Mouse (Mus musculus): ENCODE results near the gene Gm20696.

The Gm20696 gene

DNA sequence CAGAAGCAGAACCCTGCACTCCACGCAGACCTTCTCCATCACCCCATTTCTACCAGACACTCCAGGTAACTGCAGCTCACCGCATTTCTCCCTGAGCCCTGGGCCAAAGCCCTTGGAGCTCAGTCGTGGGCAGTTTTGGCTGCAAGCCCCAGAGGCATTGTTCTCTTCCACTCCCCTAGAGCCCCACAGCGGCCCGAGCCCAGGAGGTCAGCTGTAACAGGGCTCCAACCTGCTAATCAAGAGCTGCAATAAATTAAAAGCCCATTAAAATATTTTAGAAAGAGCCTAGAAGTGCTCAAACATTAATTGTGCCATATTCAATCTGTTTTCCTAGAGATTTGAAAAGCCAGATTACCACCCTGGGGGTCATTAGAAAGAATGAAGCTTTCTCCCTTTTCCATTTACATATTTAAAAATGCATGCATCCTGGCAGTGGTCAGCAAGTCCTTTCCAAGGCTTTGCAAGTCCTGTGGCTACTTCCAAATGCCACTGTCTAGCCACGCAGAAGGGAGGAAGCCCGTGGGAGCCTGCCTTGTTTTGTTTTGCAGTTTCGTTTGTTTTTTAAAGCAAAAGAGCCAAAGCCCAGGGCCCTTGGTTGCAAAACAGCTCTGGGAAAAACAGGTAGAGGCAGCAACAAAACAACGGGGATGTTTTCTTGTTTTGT lies 227.3 kb downstream of the Gm20696 start:
- no peak for DNase-seq (ENCODE audit: low spot score)

DNA sequence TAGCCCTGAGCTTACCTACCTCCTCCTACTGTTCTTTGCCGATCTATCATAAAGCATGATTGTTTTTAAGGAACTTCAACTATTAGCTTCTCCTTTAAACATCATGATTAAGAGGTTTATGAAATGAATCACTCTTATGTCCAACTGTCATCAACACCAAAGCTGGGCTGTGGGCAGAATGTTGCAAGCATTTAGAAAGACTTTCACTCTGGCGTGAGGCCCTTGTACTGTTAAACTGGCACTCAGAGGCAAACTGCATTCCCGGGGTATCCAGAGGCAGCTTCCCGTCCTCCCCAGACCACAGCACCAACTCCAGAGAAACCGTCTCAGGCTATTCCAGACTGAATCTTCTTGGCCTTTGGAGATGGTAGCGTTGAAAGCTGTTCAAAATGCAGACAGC lies 230.2 kb downstream of the Gm20696 start:
- no peak for DNase-seq (ENCODE audit: low spot score)

DNA sequence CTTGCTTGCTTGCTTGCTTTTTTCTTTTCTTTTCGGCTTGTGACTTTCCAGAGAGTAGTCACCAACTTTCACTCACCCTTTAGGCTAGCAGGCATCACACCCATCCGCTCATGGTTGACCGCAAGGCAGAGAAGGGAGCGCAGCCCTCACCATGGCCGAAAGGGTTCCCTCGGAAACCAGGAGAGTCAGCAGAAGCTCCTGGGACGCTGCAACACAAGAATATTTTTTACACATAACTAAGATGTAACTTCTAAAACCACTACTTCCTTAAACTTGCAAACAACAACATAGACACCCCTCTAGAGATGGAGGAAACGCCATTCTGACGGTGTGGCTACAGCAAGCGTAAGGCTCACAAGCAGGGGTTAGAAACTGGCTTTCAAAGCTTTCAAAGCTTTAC lies 231.5 kb downstream of the Gm20696 start:
- no peak for DNase-seq (ENCODE audit: low spot score)

GRCm38 (mm10) chr6:99433006-99433405 lies 233.6 kb downstream of the Gm20696 start:
- DNase-seq (ENCODE audit: low spot score), result no peak

DNA sequence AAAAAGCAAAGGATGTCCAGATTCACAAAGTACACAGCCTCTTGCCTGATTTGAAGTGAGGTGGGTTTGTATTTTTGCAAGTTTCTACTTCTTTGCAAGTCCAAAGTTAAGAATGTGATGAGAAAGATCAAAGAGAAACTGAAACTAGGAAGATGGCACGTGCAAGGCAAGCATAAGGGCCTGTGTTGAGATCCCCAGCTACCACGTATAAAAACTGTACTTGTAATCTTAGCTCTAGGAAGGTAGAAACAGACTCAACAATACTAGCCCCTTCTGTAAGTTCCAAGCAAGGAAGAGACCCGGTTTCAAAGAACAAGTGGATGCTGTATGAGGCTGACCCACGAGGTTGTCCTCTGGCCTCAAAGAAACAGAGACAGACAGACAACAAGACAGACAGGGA lies 234.7 kb downstream of the Gm20696 start:
- DNase-seq (ENCODE audit: low spot score), result no peak

GRCm38 (mm10) chr6:99430560-99430959 lies 236.0 kb downstream of the Gm20696 start:
- no peak for DNase-seq (ENCODE audit: low spot score)

GRCm38 (mm10) chr6:99429378-99430131 lies 237.0 kb downstream of the Gm20696 start:
- DNase-seq (ENCODE audit: low spot score), result no peak

DNA sequence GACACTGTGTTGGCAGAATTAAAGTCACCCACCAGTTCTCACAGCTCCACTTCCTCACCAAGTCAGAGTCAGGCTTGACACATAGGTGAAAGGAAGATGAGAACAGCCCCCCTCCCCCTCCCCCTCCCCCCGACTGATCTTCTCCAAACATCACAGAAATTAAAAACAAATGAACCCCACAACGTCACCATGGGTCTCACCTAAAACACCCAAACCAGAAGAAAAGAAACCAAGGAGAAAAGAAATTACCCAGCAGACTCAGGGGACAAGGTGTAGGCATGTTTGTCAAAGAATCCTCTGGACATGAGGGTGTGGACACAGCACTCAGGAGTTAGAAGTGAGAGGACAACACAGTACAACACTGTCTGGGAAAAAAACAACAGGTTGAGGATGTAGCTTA lies 237.6 kb downstream of the Gm20696 start:
- no peak for DNase-seq (ENCODE audit: low spot score)

DNA sequence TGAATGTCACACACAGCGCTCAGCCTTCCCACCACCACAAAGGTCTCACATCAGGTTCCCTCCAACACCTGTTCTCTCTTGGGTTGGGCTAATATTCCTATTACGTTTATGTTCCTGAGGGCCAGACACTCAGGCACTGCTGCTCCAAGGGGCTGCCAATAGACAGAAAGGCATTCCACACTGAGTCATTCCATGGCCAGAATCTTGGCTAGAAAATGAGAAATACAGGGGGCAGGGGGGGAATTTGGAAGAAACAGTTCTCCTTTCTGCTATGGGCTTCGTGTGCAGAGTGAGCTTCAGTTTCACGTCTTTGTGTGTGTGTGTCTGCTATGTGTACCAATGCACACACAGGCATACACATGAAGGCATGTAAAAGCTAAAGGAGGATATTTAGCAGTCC lies 239.3 kb downstream of the Gm20696 start:
- no peak for DNase-seq (ENCODE audit: low spot score)

- DNase-seq (ENCODE audit: low spot score), result no peak
Measured at GRCm38 (mm10) chr6:99425044-99425443, 241.6 kb downstream of the Gm20696 start.

DNA sequence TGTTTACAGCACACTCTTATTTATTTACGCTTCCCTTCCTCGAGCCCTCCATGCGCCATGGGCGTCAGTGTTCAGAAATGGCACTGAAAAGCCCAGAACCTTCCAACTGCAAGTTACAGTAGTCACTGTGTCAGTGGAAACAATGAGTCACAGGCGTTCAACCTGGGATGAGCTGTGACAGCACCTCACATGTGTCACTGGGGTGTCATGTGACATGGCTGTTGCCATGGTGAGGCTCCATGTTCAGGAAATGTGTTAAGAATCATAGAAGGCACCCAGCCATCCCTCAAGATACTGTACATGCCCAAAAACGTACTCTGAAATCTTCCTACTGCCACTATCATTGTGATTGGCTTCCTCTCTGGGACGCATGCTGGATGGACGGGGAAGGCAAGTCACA lies 245.9 kb downstream of the Gm20696 start:
- no peak for DNase-seq (ENCODE audit: low spot score)

- DNase-seq (ENCODE audit: low spot score), result no peak
Measured at GRCm38 (mm10) chr6:99412598-99412997, 254.0 kb downstream of the Gm20696 start.

DNA sequence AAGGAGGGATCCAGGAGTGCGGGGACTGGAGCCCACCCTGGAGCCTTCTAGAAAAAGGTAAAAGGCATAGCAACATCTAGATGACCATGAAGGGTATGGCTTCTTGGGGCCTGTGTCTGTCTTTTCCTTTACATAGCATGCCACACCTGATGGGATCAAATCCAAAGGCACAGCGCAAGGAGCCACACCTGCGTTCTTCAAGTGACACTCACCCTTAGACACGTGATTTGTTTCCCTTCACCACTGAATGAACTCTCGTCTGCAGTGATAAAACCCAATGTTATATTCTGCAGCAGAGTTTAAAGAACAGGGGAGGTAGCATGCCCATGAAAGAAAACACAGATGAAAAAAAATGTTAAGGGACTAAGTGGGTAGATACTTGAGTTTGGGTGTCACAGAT lies 257.0 kb downstream of the Gm20696 start:
- DNase-seq (ENCODE audit: low spot score), result no peak

DNA sequence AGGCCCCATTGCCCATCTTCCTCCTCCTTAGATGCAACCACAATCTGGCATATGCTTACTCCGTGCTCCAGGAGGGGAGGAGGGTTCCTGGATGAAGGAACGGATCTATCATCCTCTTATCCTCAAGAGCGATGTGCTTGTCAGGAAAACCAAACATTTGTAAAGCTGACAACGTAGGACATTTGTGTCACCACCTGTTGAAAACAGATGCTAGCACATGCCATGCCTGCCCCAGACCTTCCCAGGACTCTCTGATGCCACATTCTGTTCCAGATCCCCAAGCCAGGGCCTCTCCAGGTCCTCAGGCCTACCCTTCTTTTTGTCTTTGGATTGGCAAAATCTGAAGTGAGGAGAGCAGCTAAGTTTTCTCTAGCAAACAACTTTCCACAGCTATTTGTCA lies 257.7 kb downstream of the Gm20696 start:
- DNase-seq (ENCODE audit: low spot score), result no peak

- no peak for DNase-seq (ENCODE audit: low spot score)
Measured at GRCm38 (mm10) chr6:99403755-99404390, 262.7 kb downstream of the Gm20696 start.

- DNase-seq (ENCODE audit: low spot score), result no peak
Measured at GRCm38 (mm10) chr6:99402941-99403340, 263.7 kb downstream of the Gm20696 start.

DNA sequence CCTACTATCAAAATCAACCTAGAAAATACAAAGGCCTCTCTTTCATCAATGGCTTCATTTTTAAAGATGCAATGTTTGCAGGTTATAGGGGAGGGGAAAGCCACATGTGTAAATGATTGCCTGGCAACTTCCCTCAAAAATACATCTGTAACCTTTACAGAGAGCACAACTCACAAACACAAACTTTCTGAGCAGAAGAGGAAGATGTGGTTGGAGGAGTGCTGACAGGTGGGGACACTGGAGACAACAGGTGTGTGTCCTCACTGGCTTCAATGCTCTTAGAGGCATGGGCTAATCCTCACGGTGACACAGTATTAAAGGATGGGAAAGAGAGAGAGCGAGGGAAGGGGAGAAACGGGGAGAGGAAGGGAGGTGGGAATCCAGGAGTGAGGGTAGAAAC lies 264.2 kb downstream of the Gm20696 start:
- DNase-seq (ENCODE audit: low spot score), result no peak

- DNase-seq (ENCODE audit: low spot score), result no peak
Measured at GRCm38 (mm10) chr6:99401801-99402200, 264.8 kb downstream of the Gm20696 start.

- DNase-seq (ENCODE audit: low spot score), result no peak
Measured at GRCm38 (mm10) chr6:99401211-99401610, 265.4 kb downstream of the Gm20696 start.

DNA sequence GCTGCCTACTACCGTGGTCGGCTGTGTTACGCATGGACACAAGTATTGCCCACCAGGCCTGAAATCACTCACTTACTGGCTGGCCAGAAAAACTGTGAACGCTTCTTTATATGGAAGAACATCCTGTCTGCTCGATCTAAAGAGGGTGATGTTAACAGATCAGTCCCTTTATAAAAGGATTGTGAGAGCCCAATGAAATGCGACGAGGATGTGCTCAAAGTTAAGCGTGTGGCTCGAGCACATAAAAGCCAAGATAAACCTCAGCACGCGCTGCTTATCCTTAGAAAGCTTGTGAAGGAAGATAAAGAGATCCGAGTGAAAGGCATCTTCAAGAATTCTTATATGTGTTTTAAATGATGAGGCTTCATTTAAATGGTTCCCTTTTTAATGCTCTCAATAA lies 270.9 kb downstream of the Gm20696 start:
- DNase-seq (ENCODE audit: low spot score), result no peak

- DNase-seq (ENCODE audit: low spot score), result no peak
Measured at GRCm38 (mm10) chr6:99394801-99395200, 271.8 kb downstream of the Gm20696 start.

DNA sequence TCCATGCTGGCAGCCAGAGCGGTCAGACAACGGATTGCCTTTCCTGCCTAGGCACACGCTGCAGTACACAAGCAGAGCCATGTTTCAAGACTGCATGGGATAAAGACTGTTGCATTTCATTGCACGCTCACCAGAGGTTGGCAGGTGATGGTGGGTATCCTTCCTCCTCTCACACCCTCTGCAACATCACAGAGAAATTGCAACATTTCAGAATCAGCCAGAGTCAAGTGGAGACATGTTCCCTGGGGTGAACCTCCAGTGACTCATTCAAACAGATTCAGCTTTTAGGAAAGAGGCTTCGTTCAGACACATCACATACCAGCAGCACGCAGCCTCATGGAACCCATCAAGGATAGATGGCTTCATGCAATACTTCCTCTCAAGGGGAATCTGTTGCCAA lies 274.1 kb downstream of the Gm20696 start:
- no peak for DNase-seq (ENCODE audit: low spot score)
